Mouse (Mus musculus): Measurements from ENCODE around the gene Usp24. TPM values are rescaled to one million over a fixed set of nuclear protein-coding genes. Genes with fewer than 3 reads are reported as not detected.

Gene Usp24
- polyA plus RNA-seq, 1 experiment from 2014 or later: 9.1 TPM

DNA sequence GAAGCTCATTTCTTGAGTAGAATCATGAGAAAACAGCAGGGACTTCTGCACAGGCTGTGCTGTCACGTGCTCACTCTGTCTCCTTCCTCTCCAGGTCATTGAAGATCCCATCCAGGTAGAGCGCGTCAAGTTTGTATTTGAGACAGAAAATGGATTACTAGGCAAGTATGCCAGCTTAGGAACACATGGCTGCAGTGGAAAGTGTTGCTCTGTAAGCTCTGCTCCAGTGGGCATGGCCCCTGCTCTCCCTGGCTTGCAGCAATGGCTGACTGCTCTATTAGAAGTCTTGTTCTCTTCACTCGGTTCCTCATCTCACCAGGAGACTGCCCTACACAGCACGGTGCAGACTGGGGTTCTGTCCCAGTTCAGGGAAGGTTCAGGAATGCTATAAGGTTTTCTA, 114.4 kb downstream of the Usp24 start:
- Histone ChIP-seq H3K27me3 (no peaks in the 10 kb centered on the region), H3K9ac (no peak overlapping the region), H3K9me3 (no peaks in the 10 kb centered on the region), H3K4me1 (no peaks in the 10 kb centered on the region), H3K4me3 (no peak overlapping the region), H3K27ac (no peak overlapping the region), H3K4me2 (no peak overlapping the region), H3K36me3 (peaks cover 81% of the 10 kb centered on the region)
- ATAC-seq (ENCODE audit: insufficient number of reproducible peaks, insufficient read depth, low FRiP score, low TSS enrichment, low read depth): no peak
- WGBS: 96% methylated on average over 5 of the region's 5 CpGs

DNA sequence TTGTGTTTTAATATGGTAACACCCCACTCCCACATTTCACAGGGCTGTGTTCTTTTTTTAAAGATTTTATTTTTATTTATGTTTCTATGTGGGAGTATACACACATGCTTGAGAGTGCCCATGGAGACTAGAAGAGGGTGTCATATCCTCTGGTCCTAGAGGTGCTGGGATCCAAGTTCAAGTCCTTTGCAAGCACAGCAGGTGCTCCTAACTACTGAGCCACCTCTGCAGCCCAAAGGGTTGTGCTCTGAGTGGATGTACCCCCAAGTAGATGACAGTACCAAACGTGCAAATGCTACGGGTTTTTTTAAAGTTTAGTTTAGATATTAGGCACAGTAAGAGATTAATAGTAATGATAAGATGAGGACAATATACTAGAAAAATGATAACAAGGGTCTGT, 119.4 kb downstream of the Usp24 start:
- Histone ChIP-seq H3K4me2 (no peak overlapping the region), H3K4me3 (no peak overlapping the region), H3K9me3 (no peaks in the 10 kb centered on the region), H3K4me1 (no peaks in the 10 kb centered on the region), H3K36me3 (peaks cover 85% of the 10 kb centered on the region), H3K9ac (no peak overlapping the region), H3K27me3 (no peaks in the 10 kb centered on the region), H3K27ac (no peak overlapping the region)
- 94% methylated on average over 2 of the region's 2 CpGs for WGBS
- no peak for ATAC-seq (ENCODE audit: insufficient number of reproducible peaks, insufficient read depth, low FRiP score, low TSS enrichment, low read depth)

DNA sequence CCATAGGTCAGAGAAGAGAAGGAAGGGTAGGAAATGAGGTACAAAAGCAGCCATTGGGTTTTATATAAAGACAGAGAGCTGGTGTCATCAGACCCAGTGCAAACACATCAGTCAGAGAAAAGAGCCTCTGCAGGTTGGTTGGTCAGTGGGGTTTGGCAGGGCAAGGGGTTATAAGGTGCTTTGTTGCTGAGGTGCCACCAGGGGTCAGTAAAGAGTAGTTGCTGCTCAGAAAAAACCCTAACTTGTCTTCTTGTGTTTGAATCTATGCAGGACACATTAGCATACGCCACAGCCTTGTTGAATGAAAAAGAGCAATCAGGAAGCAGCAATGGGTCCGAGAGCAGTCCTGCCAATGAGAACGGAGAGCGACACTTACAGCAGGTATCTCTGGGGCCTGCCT, 120.5 kb downstream of the Usp24 start:
- Histone ChIP-seq H3K9me3 (no peaks in the 10 kb centered on the region), H3K36me3 (peaks cover 84% of the 10 kb centered on the region), H3K4me3 (no peak overlapping the region), H3K4me1 (no peaks in the 10 kb centered on the region), H3K27ac (no peak overlapping the region), H3K9ac (no peak overlapping the region), H3K4me2 (no peak overlapping the region), H3K27me3 (no peaks in the 10 kb centered on the region)
- no peak for ATAC-seq (ENCODE audit: insufficient number of reproducible peaks, insufficient read depth, low FRiP score, low TSS enrichment, low read depth)
- 71% methylated on average over 4 of the region's 4 CpGs for WGBS

DNA sequence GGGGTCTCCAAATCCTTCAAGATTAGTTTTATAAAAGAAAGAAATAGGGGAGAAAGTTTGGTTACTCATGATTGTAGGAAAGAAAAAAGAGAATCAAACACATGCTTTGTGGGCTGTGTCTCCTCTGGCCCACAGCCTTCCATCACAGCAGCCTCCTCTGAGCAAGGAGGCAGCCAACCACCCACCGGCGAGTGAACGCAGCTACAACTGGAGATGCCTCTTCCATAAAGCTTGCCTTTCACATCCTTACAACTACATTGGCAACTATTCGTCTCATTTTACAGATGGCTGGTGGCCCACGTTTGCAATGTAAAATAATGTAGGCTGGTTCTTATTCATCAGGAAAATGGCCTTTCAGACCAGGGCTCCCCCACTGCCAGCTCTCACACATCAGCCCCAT, 121.2 kb downstream of the Usp24 start:
- Histone ChIP-seq H3K27ac (no peak overlapping the region), H3K9me3 (no peaks in the 10 kb centered on the region), H3K4me3 (no peak overlapping the region), H3K4me2 (no peak overlapping the region), H3K4me1 (no peaks in the 10 kb centered on the region), H3K36me3 (peaks cover 84% of the 10 kb centered on the region), H3K27me3 (no peaks in the 10 kb centered on the region), H3K9ac (no peak overlapping the region)
- 92% methylated on average over 5 of the region's 5 CpGs for WGBS
- ATAC-seq (ENCODE audit: insufficient number of reproducible peaks, insufficient read depth, low FRiP score, low TSS enrichment, low read depth): no peak

DNA sequence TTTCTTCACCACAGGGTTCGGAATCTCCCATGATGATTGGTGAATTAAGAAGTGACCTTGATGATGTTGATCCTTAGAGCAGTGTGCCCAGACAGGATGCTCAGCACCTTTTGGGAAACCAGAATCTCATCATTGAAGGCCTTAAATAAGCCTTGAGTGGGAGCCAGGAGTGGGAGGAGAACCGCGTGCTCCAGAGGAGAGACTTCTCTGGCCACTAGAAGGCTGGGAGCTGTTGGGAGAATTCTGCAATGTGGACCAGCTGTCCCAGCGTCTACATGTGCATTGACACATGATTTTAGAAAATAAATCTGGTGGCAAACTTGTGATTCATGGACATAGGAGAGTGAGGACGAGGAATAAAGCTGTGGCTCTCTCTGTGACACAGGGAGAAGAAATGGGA, 122.8 kb downstream of the Usp24 start:
- Histone ChIP-seq H3K36me3 (peaks cover 87% of the 10 kb centered on the region), H3K4me1 (no peaks in the 10 kb centered on the region), H3K27me3 (no peaks in the 10 kb centered on the region), H3K4me3 (no peak overlapping the region), H3K4me2 (no peak overlapping the region), H3K27ac (no peak overlapping the region), H3K9me3 (no peaks in the 10 kb centered on the region), H3K9ac (no peak overlapping the region)
- WGBS: 90% methylated on average over 5 of the region's 5 CpGs
- no peak for ATAC-seq (ENCODE audit: insufficient number of reproducible peaks, insufficient read depth, low FRiP score, low TSS enrichment, low read depth)

DNA sequence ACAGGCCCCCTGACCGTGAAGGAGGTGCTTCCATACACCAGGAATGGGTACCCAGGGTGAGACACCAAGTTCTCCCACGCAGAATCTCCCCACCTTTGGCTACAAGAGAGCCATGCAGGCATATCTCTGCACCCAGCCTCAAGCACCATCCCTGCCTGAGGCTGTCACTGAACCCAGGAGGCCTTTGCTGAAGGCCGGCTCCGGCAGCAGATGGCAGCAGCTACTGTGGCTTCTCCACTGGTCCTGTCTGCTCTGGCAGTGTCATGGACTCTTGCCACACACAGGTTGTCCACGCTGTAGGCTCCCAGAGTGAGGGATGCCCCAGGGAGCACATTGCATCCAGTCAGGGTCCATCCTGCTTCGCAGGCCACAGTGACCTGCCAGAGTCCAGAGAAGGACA, 127.2 kb downstream of the Usp24 start:
- Histone ChIP-seq H3K27me3 (no peaks in the 10 kb centered on the region), H3K4me3 (no peak overlapping the region), H3K4me1 (no peaks in the 10 kb centered on the region), H3K9ac (no peak overlapping the region), H3K36me3 (peaks cover 44% of the 10 kb centered on the region), H3K4me2 (no peak overlapping the region), H3K27ac (no peak overlapping the region), H3K9me3 (no peaks in the 10 kb centered on the region)
- ATAC-seq (ENCODE audit: insufficient number of reproducible peaks, insufficient read depth, low FRiP score, low TSS enrichment, low read depth): no peak
- WGBS: 86% methylated on average over 6 of the region's 6 CpGs

DNA sequence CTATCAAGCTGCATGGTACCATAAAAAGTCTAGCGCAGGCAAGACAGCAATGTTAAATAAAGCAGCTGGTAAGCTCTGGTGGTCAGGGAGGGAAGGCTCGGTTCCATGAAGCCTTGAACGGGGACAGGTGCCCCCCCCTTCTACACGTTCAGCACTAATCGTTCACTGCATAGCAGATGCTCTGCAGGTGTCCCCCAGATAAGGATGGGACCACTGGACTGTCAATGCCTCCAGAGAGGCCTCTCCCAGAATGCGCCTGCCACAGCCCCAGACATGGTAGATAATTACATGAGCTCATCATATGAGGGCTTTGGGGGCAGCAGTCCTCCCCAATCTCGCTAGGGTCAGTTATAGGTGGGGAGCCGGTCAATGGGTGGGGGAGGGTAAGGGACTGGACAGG, 133.3 kb downstream of the Usp24 start:
- no peak overlapping the region for H3K9ac ChIP-seq
- H3K4me1 ChIP-seq: no peaks in the 10 kb centered on the region
- no peak overlapping the region for H3K4me2 ChIP-seq
- no peaks in the 10 kb centered on the region for H3K27me3 ChIP-seq
- ATAC-seq (ENCODE audit: insufficient number of reproducible peaks, insufficient read depth, low FRiP score, low TSS enrichment, low read depth): no peak
- H3K9me3 ChIP-seq: no peaks in the 10 kb centered on the region
- H3K27ac ChIP-seq: no peak overlapping the region
- WGBS: 88% methylated on average over 8 of the region's 8 CpGs
- H3K4me3 ChIP-seq: no peak overlapping the region
- H3K36me3 ChIP-seq: no peaks in the 10 kb centered on the region

DNA sequence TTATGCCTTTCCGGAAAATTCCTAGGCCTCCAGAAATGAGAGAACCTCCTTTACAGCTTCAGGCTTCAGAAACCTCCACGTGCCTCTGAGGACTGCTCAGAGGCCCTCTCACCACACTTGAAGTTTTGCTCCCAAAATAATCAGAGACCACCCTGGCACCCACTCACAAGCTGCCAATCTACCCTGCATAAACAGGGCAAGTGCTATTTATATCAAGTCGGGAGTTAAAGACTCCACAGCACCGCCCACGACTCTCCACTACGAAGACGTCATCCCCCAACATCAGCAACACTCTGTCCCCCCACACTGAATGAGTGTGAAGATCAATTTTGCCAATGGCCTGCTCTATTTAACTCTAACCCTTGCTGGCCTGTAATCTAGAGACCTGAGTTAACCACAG, 136.4 kb downstream of the Usp24 start:
- 77% methylated on average over 7 of the region's 7 CpGs for WGBS
- H3K4me1 ChIP-seq: no peaks in the 10 kb centered on the region

DNA sequence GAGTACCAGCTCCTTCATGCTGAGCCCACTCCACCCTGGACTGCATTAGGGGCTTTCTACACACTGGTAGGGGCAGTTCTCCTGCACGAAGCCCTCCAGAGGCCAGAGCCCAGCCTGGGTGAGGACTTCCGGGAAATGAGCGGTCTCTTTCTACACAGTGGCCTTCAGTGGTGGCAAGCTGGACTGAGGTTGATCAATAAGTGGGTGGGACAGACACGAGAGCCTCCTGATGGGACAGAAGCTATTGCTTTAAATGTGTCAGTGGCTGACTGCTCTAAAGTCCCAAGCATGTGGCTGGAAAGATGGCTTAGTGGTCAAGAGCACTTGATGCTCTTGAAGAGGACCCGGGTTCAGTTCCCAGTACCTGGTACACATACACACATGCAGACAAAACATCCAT, 137.1 kb downstream of the Usp24 start:
- WGBS: 83% methylated on average over 5 of the region's 5 CpGs
- no peak overlapping the region for H3K4me2 ChIP-seq

More for the DNA sequence above, 136.4 kb downstream of the Usp24 start:
- Histone ChIP-seq H3K9me3 (no peaks in the 10 kb centered on the region), H3K27me3 (no peaks in the 10 kb centered on the region), H3K9ac (no peak overlapping the region), H3K27ac (no peak overlapping the region), H3K36me3 (no peaks in the 10 kb centered on the region), H3K4me3 (no peak overlapping the region), H3K4me2 (no peak overlapping the region)
- ATAC-seq (ENCODE audit: insufficient number of reproducible peaks, insufficient read depth, low FRiP score, low TSS enrichment, low read depth): no peak

DNA sequence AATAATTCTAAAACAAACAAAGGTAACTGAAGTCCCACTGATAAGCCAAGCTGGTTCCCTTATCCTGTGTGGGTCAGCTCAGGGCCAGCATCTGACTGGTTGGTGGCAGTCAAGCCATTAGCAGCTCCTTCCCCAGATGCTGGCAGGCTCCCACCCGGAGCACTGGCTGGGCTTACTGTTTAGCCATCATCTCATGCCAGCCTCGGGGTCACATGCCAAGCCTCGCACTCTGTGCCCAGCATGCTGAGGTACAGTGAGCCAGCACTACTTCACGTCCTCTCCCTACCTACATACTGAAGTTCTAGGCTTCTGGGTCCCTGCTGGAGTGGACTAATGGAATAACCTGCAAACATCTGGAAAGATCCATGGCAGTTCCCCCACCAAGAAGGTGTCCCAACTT, 137.5 kb downstream of the Usp24 start:
- Histone ChIP-seq H3K36me3 (no peaks in the 10 kb centered on the region), H3K4me3 (no peak overlapping the region), H3K4me2 (no peak overlapping the region), H3K27ac (no peak overlapping the region), H3K27me3 (no peaks in the 10 kb centered on the region), H3K4me1 (no peaks in the 10 kb centered on the region), H3K9ac (no peak overlapping the region), H3K9me3 (no peaks in the 10 kb centered on the region)
- no peak for ATAC-seq (ENCODE audit: insufficient number of reproducible peaks, insufficient read depth, low FRiP score, low TSS enrichment, low read depth)
- 85% methylated on average over 4 of the region's 4 CpGs for WGBS

More for the DNA sequence above, 137.1 kb downstream of the Usp24 start:
- Histone ChIP-seq H3K27me3 (no peaks in the 10 kb centered on the region), H3K4me1 (no peaks in the 10 kb centered on the region), H3K4me3 (no peak overlapping the region), H3K9ac (no peak overlapping the region), H3K9me3 (no peaks in the 10 kb centered on the region), H3K27ac (no peak overlapping the region), H3K36me3 (no peaks in the 10 kb centered on the region)
- no peak for ATAC-seq (ENCODE audit: insufficient number of reproducible peaks, insufficient read depth, low FRiP score, low TSS enrichment, low read depth)

DNA sequence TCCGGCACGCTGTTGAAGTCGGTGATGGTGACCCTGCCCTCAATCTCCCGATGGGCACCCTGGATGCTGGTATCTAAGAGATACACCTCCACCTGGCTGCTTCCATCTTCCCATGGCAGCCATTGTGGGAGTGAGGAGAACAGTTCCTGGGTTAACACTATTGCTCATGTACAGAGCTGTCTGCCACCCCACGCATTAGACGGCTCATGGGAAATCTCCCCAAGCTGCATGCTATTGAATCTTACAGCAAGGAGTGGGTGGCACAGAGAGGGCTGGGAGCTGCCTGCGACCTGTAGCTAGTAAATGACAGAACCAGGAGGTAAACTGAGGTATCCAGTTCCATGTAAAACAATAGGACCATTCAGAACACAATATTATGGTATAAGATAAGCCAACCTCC, 138.5 kb downstream of the Usp24 start:
- Histone ChIP-seq H3K27ac (no peak overlapping the region), H3K36me3 (no peaks in the 10 kb centered on the region), H3K9me3 (no peaks in the 10 kb centered on the region), H3K4me1 (no peaks in the 10 kb centered on the region), H3K9ac (no peak overlapping the region), H3K4me2 (no peak overlapping the region), H3K4me3 (no peak overlapping the region), H3K27me3 (no peaks in the 10 kb centered on the region)
- ATAC-seq (ENCODE audit: insufficient number of reproducible peaks, insufficient read depth, low FRiP score, low TSS enrichment, low read depth): no peak
- 90% methylated on average over 7 of the region's 7 CpGs for WGBS

DNA sequence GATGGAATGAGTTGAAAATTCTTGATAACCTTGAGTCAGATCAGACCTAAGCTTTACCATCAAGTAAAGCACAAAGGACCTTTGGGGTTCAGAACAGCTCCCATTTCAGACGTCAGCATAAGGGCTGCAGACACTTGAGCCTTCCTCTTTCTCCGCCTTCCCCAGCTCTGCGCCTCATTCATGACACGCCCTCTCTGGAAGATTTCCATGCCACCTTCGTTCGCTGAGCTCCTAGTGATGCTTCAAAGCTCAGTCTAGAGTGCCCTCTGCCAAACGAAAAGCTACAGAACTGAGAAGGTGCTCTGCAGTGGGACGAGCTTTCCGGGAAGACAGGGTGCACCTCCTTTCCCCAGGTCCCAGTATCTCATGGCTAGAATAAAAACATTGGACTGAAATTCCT, 146.0 kb downstream of the Usp24 start:
- Histone ChIP-seq H3K27me3 (peaks cover 50% of the 10 kb centered on the region), H3K27ac (no peak overlapping the region), H3K4me3 (no peak overlapping the region), H3K4me1 (peaks cover 14% of the 10 kb centered on the region), H3K4me2 (no peak overlapping the region), H3K9ac (no peak overlapping the region), H3K36me3 (no peaks in the 10 kb centered on the region), H3K9me3 (no peaks in the 10 kb centered on the region)
- ATAC-seq (ENCODE audit: insufficient number of reproducible peaks, insufficient read depth, low FRiP score, low TSS enrichment, low read depth): no peak
- 65% methylated on average over 9 of the region's 9 CpGs for WGBS

DNA sequence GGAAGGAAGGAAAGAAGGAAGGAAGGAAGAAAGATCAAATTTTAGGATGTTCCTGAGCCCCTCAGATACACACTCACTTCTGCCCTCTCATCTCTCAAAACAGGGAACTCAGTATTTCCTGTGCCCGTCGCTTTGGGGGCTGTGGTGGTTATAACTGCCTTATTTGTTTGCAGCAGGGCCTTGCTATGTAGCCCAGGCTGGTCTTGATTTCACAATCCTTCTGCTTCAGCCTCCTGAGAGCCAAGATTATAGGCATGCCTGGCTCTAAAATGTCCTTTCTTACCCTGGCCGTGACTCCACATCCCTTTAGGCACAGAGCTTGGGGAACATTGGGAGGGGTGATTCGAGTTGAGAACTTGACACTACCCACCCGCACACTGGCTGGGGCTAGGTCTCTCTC, 146.5 kb downstream of the Usp24 start:
- H3K4me3 ChIP-seq: no peak overlapping the region
- H3K36me3 ChIP-seq: no peaks in the 10 kb centered on the region
- no peaks in the 10 kb centered on the region for H3K9me3 ChIP-seq
- ATAC-seq (ENCODE audit: insufficient number of reproducible peaks, insufficient read depth, low FRiP score, low TSS enrichment, low read depth): no peak
- no peak overlapping the region for H3K4me2 ChIP-seq
- H3K9ac ChIP-seq: no peak overlapping the region
- H3K27me3 ChIP-seq: peaks cover 50% of the 10 kb centered on the region
- H3K4me1 ChIP-seq: peaks cover 14% of the 10 kb centered on the region
- no peak overlapping the region for H3K27ac ChIP-seq
- 67% methylated on average over 5 of the region's 5 CpGs for WGBS
